Mouse (Mus musculus): ENCODE data around the gene Ptpre. TPM values are rescaled to one million over a fixed set of nuclear protein-coding genes. Genes with fewer than 3 reads are reported as not detected.
A peak's percentile ranks its signal among the peaks of the same experiment; 100 is the strongest.

The Ptpre gene
- total and polyA plus RNA-seq, 2 experiments from 2014 or later: 6.9 to 10.9 TPM

GRCm38 (mm10) chr7:135597006-135597405, 59.7 kb downstream of the Ptpre start:
- no peak for TF ChIP-seq CTCF (IDR thresholded peaks at IDR 0.05; ENCODE audit: low read depth)
- no peak overlapping the region for H3K4me3 ChIP-seq (ENCODE audit: low read depth, low read length)
- no peak overlapping the region for H3K9ac ChIP-seq
- no peaks in the 10 kb centered on the region for H3K9me3 ChIP-seq (ENCODE audit: low read length)
- ATAC-seq: peak; percentile 90
- peak; percentile 57 for DNase-seq
- H3K27ac ChIP-seq (ENCODE audit: low read depth, low read length): peak overlapping the region; percentile 17; the same call in 1 of the 2 replicates
- H3K27me3 ChIP-seq (ENCODE audit: insufficient read depth, low read length): no peaks in the 10 kb centered on the region
- H3K4me1 ChIP-seq (ENCODE audit: insufficient read depth): no peaks in the 10 kb centered on the region
- H3K4me2 ChIP-seq (ENCODE audit: low read depth): no peak overlapping the region
- no peaks in the 10 kb centered on the region for H3K36me3 ChIP-seq (ENCODE audit: insufficient read depth)
- WGBS: 29% methylated on average over 9 of the region's 9 CpGs

- Histone ChIP-seq H3K27me3 (ENCODE audit: insufficient read depth, low read length) (no peaks in the 10 kb centered on the region), H3K4me3 (ENCODE audit: low read depth, low read length) (no peak overlapping the region), H3K4me1 (ENCODE audit: insufficient read depth) (no peaks in the 10 kb centered on the region), H3K36me3 (ENCODE audit: insufficient read depth) (no peaks in the 10 kb centered on the region), H3K27ac (ENCODE audit: low read depth, low read length) (no peak overlapping the region), H3K9me3 (ENCODE audit: low read length) (no peaks in the 10 kb centered on the region), H3K9ac (no peak overlapping the region), H3K4me2 (ENCODE audit: low read depth) (no peak overlapping the region)
- TF ChIP-seq CTCF (IDR thresholded peaks at IDR 0.05; ENCODE audit: low read depth): no peak
- no peak for ATAC-seq
- 57% methylated on average over 12 of the region's 12 CpGs for WGBS
- DNase-seq: no peak
Observed at GRCm38 (mm10) chr7:135597604-135598289, 60.5 kb downstream of the Ptpre start.

- ATAC-seq (no peak), DNase-seq (no peak)
- Histone ChIP-seq H3K4me3 (ENCODE audit: low read depth, low read length) (no peak overlapping the region), H3K9me3 (ENCODE audit: low read length) (no peaks in the 10 kb centered on the region), H3K9ac (no peak overlapping the region), H3K27ac (ENCODE audit: low read depth, low read length) (no peak overlapping the region), H3K27me3 (ENCODE audit: insufficient read depth, low read length) (no peaks in the 10 kb centered on the region), H3K36me3 (ENCODE audit: insufficient read depth) (no peaks in the 10 kb centered on the region), H3K4me2 (ENCODE audit: low read depth) (no peak overlapping the region), H3K4me1 (ENCODE audit: insufficient read depth) (no peaks in the 10 kb centered on the region)
- WGBS: 74% methylated on average over 7 of the region's 7 CpGs
- TF ChIP-seq CTCF (IDR thresholded peaks at IDR 0.05; ENCODE audit: low read depth): no peak
Observed at GRCm38 (mm10) chr7:135598303-135598855, 61.1 kb downstream of the Ptpre start.

- Histone ChIP-seq H3K36me3 (ENCODE audit: insufficient read depth) (no peaks in the 10 kb centered on the region), H3K4me3 (ENCODE audit: low read depth, low read length) (no peak overlapping the region), H3K9me3 (ENCODE audit: low read length) (no peaks in the 10 kb centered on the region), H3K9ac (no peak overlapping the region), H3K27me3 (ENCODE audit: insufficient read depth, low read length) (no peaks in the 10 kb centered on the region), H3K4me1 (ENCODE audit: insufficient read depth) (no peaks in the 10 kb centered on the region), H3K4me2 (ENCODE audit: low read depth) (no peak overlapping the region), H3K27ac (ENCODE audit: low read depth, low read length) (no peak overlapping the region)
- DNase-seq (peak; percentile 31), ATAC-seq (no peak)
- 62% methylated on average over 3 of the region's 3 CpGs for WGBS
- TF ChIP-seq CTCF (IDR thresholded peaks at IDR 0.05; ENCODE audit: low read depth): no peak
Observed at GRCm38 (mm10) chr7:135600076-135600475, 62.8 kb downstream of the Ptpre start.

DNA sequence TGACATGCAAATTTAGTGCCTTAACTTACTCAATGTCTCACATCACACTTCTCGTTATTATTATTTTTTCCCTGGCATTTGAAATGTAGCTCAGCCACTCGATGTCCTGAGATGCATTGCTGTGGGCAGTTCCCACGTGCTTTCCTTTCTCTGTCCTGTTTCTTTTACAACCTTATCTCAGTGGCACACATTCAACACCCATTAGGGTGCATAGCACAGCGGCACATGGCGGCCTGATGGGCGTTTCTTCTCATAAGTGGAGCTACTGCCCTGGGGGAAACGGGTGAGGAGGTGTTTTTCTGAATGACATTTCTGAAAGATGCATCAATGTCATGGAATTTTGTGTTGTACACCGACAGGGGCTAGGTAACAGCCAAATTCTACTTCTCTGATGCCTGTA, 64.3 kb downstream of the Ptpre start:
- TF ChIP-seq CTCF (IDR thresholded peaks at IDR 0.05; ENCODE audit: low read depth): no peak
- no peaks in the 10 kb centered on the region for H3K27me3 ChIP-seq (ENCODE audit: insufficient read depth, low read length)
- no peak overlapping the region for H3K9ac ChIP-seq
- no peak overlapping the region for H3K27ac ChIP-seq (ENCODE audit: low read depth, low read length)
- no peak overlapping the region for H3K4me3 ChIP-seq (ENCODE audit: low read depth, low read length)
- DNase-seq (no peak), ATAC-seq (no peak)
- no peaks in the 10 kb centered on the region for H3K4me1 ChIP-seq (ENCODE audit: insufficient read depth)
- WGBS: 81% methylated on average over 8 of the region's 8 CpGs
- no peak overlapping the region for H3K4me2 ChIP-seq (ENCODE audit: low read depth)
- no peaks in the 10 kb centered on the region for H3K36me3 ChIP-seq (ENCODE audit: insufficient read depth)
- H3K9me3 ChIP-seq (ENCODE audit: low read length): no peaks in the 10 kb centered on the region

- 85% methylated on average over 6 of the region's 6 CpGs for WGBS
Observed at GRCm38 (mm10) chr7:135602265-135602664, 65.0 kb downstream of the Ptpre start.

GRCm38 (mm10) chr7:135602881-135603523, 65.7 kb downstream of the Ptpre start:
- H3K27me3 ChIP-seq (ENCODE audit: insufficient read depth, low read length): no peaks in the 10 kb centered on the region
- no peaks in the 10 kb centered on the region for H3K9me3 ChIP-seq (ENCODE audit: low read length)
- DNase-seq: no peak
- no peak overlapping the region for H3K4me2 ChIP-seq (ENCODE audit: low read depth)
- no peak overlapping the region for H3K4me3 ChIP-seq (ENCODE audit: low read depth, low read length)
- H3K36me3 ChIP-seq (ENCODE audit: insufficient read depth): no peaks in the 10 kb centered on the region
- no peak overlapping the region for H3K27ac ChIP-seq (ENCODE audit: low read depth, low read length)
- H3K4me1 ChIP-seq (ENCODE audit: insufficient read depth): no peaks in the 10 kb centered on the region
- WGBS: 50% methylated on average over 5 of the region's 5 CpGs
- TF ChIP-seq CTCF (IDR thresholded peaks at IDR 0.05; ENCODE audit: low read depth): no peak
- no peak for ATAC-seq
- no peak overlapping the region for H3K9ac ChIP-seq

More at GRCm38 (mm10) chr7:135602265-135602664, 65.0 kb downstream of the Ptpre start:
- Histone ChIP-seq H3K9ac (no peak overlapping the region), H3K36me3 (ENCODE audit: insufficient read depth) (no peaks in the 10 kb centered on the region), H3K4me1 (ENCODE audit: insufficient read depth) (no peaks in the 10 kb centered on the region), H3K4me3 (ENCODE audit: low read depth, low read length) (no peak overlapping the region), H3K4me2 (ENCODE audit: low read depth) (no peak overlapping the region), H3K9me3 (ENCODE audit: low read length) (no peaks in the 10 kb centered on the region), H3K27ac (ENCODE audit: low read depth, low read length) (no peak overlapping the region), H3K27me3 (ENCODE audit: insufficient read depth, low read length) (no peaks in the 10 kb centered on the region)
- DNase-seq (no peak), ATAC-seq (no peak)
- no peak for TF ChIP-seq CTCF (IDR thresholded peaks at IDR 0.05; ENCODE audit: low read depth)
